Mouse (Mus musculus): Measurements from ENCODE around the gene Cdc14b. TPM values are rescaled to one million over a fixed set of nuclear protein-coding genes. Genes with fewer than 3 reads are reported as not detected.

Cdc14b gene
- polyA plus RNA-seq, 1 experiment from 2014 or later = 26.8 TPM

GRCm38 (mm10) chr13:64152671-64153082 lies 122.4 kb downstream of the Cdc14b start:
- peak; percentile 79 for DNase-seq (ENCODE audit: low spot score)
- Histone ChIP-seq H3K4me3 (peak overlapping the region; percentile 92), H3K4me1 (peaks cover 30% of the 10 kb centered on the region), H3K27me3 (ENCODE audit: insufficient read depth, poor library complexity, severe bottlenecking) (no peaks in the 10 kb centered on the region), H3K36me3 (no peaks in the 10 kb centered on the region), H3K27ac (peak overlapping the region; percentile 96), H3K9me3 (no peaks in the 10 kb centered on the region)
- WGBS = under 1% methylated on average over 60 of the region's 61 CpGs

- no peaks in the 10 kb centered on the region for H3K9me3 ChIP-seq
- WGBS = 1% methylated on average over 41 of the region's 42 CpGs
- H3K27ac ChIP-seq = peak overlapping the region; percentile 96
- peak overlapping the region; percentile 92 for H3K4me3 ChIP-seq
- no peaks in the 10 kb centered on the region for H3K36me3 ChIP-seq
- DNase-seq (ENCODE audit: low spot score) = peak; percentile 95
- H3K27me3 ChIP-seq (ENCODE audit: insufficient read depth, poor library complexity, severe bottlenecking) = no peaks in the 10 kb centered on the region
- peaks cover 30% of the 10 kb centered on the region for H3K4me1 ChIP-seq
Observed at GRCm38 (mm10) chr13:64152241-64152669, 122.8 kb downstream of the Cdc14b start.

GRCm38 (mm10) chr13:64150121-64150520 lies 125.0 kb downstream of the Cdc14b start:
- no peak overlapping the region for H3K27ac ChIP-seq
- WGBS = 41% methylated on average over 5 of the region's 5 CpGs

More at GRCm38 (mm10) chr13:64150121-64150520, 125.0 kb downstream of the Cdc14b start:
- H3K4me3 ChIP-seq = peak overlapping the region; percentile 92; the same call in 1 of the 2 replicates
- H3K9me3 ChIP-seq = no peaks in the 10 kb centered on the region
- DNase-seq (ENCODE audit: low spot score) = peak; percentile 88
- H3K4me1 ChIP-seq = peaks cover 30% of the 10 kb centered on the region
- H3K36me3 ChIP-seq = no peaks in the 10 kb centered on the region
- H3K27me3 ChIP-seq (ENCODE audit: insufficient read depth, poor library complexity, severe bottlenecking) = no peaks in the 10 kb centered on the region

Other genes starting within 250 kb of the Cdc14b start
- not detected in 2 replicates for gene Hsd17b3, start 186.1 kb downstream of the Cdc14b start, polyA plus RNA-seq (2016; fragmentation: Nextera tagmentation; extraction: Ambion mirVana)
- 7.7 and 8.7 TPM in 2 replicates for gene Slc35d2, start 145.9 kb downstream of the Cdc14b start, polyA plus RNA-seq (2016; fragmentation: Nextera tagmentation; extraction: Ambion mirVana)
- 16.8 and 20.4 TPM in 2 replicates for gene Zfp367, start 122.1 kb downstream of the Cdc14b start, polyA plus RNA-seq (2016; fragmentation: Nextera tagmentation; extraction: Ambion mirVana)
- gene Habp4, start 113.5 kb downstream of the Cdc14b start, polyA plus RNA-seq (2016; fragmentation: Nextera tagmentation; extraction: Ambion mirVana) = 39.3 and 43.8 TPM in 2 replicates
- gene Aaed1, start 37.4 kb upstream of the Cdc14b start, polyA plus RNA-seq (2016; fragmentation: Nextera tagmentation; extraction: Ambion mirVana) = 58.6 and 60.3 TPM in 2 replicates
- gene Ctsl, start 95.6 kb upstream of the Cdc14b start, polyA plus RNA-seq (2016; fragmentation: Nextera tagmentation; extraction: Ambion mirVana) = 240 and 241 TPM in 2 replicates
- 4.1 and 6.2 TPM in 2 replicates for gene Cdk20, start 157.0 kb upstream of the Cdc14b start, polyA plus RNA-seq (2016; fragmentation: Nextera tagmentation; extraction: Ambion mirVana)
- gene Fam240b, start 222.5 kb upstream of the Cdc14b start, polyA plus RNA-seq (2016; fragmentation: Nextera tagmentation; extraction: Ambion mirVana) = not detected in 2 replicates